8 mouse cellular contexts compared by ENCODE assay signal in genomic region chr9:105612919-105613318, GRCm38 (mm10). TPM values are rescaled to one million over a fixed set of nuclear protein-coding genes. Genes with fewer than 3 reads are reported as not detected.
DNase-seq lines count a peak whose midpoint lies in the region; ATAC-seq and TF ChIP-seq lines count a peak whose summit lies in the region.

No protein-coding gene starts in this region.

- H3K27ac ChIP-seq in heart, embryonic 10.5 days = no peak overlapping the region
- H3K27ac ChIP-seq in kidney, embryonic 16.5 days (ENCODE audit: low read length) = no peak overlapping the region
- no peak overlapping the region for H3K27ac ChIP-seq in thymus, adult 2 months (ENCODE audit: control insufficient read depth, insufficient read depth, low read length)
- no peak overlapping the region for H3K27ac ChIP-seq in liver, embryonic 12.5 days

- H3K9me3 ChIP-seq in heart, embryonic 10.5 days = no peaks in the 10 kb centered on the region
- no peaks in the 10 kb centered on the region for H3K9me3 ChIP-seq in kidney, embryonic 16.5 days (ENCODE audit: low read length)
- no peaks in the 10 kb centered on the region for H3K9me3 ChIP-seq in liver, embryonic 12.5 days (replicated peaks)

- H3K36me3 ChIP-seq in heart, embryonic 10.5 days = no peaks in the 10 kb centered on the region
- H3K36me3 ChIP-seq in kidney, embryonic 16.5 days (ENCODE audit: insufficient read depth, low read length) = no peaks in the 10 kb centered on the region
- H3K36me3 ChIP-seq in thymus, adult 2 months (ENCODE audit: control insufficient read depth, insufficient read depth, low read length) = no peaks in the 10 kb centered on the region
- no peaks in the 10 kb centered on the region for H3K36me3 ChIP-seq in liver, embryonic 12.5 days

- no peak overlapping the region for H3K4me2 ChIP-seq in kidney, embryonic 16.5 days (replicated peaks; ENCODE audit: low read depth, low read length)
- no peak overlapping the region for H3K4me2 ChIP-seq in liver, embryonic 12.5 days

- no peak for TF ChIP-seq POLR2A in brain, embryonic 14.5 days (IDR thresholded peaks at IDR 0.05; ENCODE audit: borderline replicate concordance, extremely low read depth, insufficient read depth, insufficient read length, poor library complexity, severe bottlenecking)
- no peak for TF ChIP-seq POLR2A in thymus, adult 2 months (IDR thresholded peaks at IDR 0.05; ENCODE audit: control insufficient read depth, extremely low read depth, insufficient read depth, low read length, poor library complexity)

- no peaks in the 10 kb centered on the region for H3K27me3 ChIP-seq in heart, embryonic 10.5 days (ENCODE audit: insufficient read depth, poor library complexity, severe bottlenecking)
- H3K27me3 ChIP-seq in kidney, embryonic 16.5 days (ENCODE audit: insufficient read depth, low read length) = no peaks in the 10 kb centered on the region
- H3K27me3 ChIP-seq in thymus, adult 2 months (ENCODE audit: control insufficient read depth, insufficient read depth, low read length) = no peaks in the 10 kb centered on the region
- H3K27me3 ChIP-seq in liver, embryonic 12.5 days (replicated peaks) = no peaks in the 10 kb centered on the region

- peak; percentile 42; the same call in 1 of the 2 replicates for ATAC-seq in kidney, embryonic 16.5 days (ENCODE audit: low FRiP score, low TSS enrichment)
- ATAC-seq in liver, embryonic 12.5 days = no peak

- 85% methylated on average over 7 of the region's 7 CpGs for WGBS in heart, embryonic 10.5 days
- 66% methylated on average over 7 of the region's 7 CpGs for WGBS in kidney, embryonic 16.5 days
- WGBS in thymus, adult 2 months = 91% methylated on average over 7 of the region's 7 CpGs
- WGBS in liver, embryonic 12.5 days (ENCODE audit: insufficient replicate concordance) = 78% methylated on average over 7 of the region's 7 CpGs

- no peaks in the 10 kb centered on the region for H3K4me1 ChIP-seq in heart, embryonic 10.5 days
- no peaks in the 10 kb centered on the region; the same call in 1 of the 2 replicates for H3K4me1 ChIP-seq in kidney, embryonic 16.5 days (ENCODE audit: insufficient read depth, low read length)
- H3K4me1 ChIP-seq in thymus, adult 2 months (replicated peaks; ENCODE audit: control insufficient read depth, insufficient read depth, low read length) = no peaks in the 10 kb centered on the region
- H3K4me1 ChIP-seq in liver, embryonic 12.5 days = no peaks in the 10 kb centered on the region

- no peak for TF ChIP-seq CTCF in brain, embryonic 14.5 days (IDR thresholded peaks at IDR 0.05; ENCODE audit: borderline replicate concordance, extremely low read depth, insufficient read depth, insufficient read length)
- no peak for TF ChIP-seq CTCF in thymus, adult 2 months (IDR thresholded peaks at IDR 0.05; ENCODE audit: borderline replicate concordance, control insufficient read depth, extremely low read depth, insufficient read depth, low read length, poor library complexity)

- DNase-seq in heart, adult 18-20 months = peak; percentile 14 to 18
- DNase-seq in heart, embryonic 10.5 days (ENCODE audit: low spot score) = no peak
- DNase-seq in 3T3-L1 (ENCODE audit: low read depth, low spot score) = peak; percentile 3
- DNase-seq in brain, embryonic 14.5 days (ENCODE audit: low read depth) = peak; percentile 71
- DNase-seq in thymus, adult 2 months = no peak
- DNase-seq in layer of hippocampus, adult 11-12 months (ENCODE audit: low spot score) = no peak

- H3K9ac ChIP-seq in kidney, embryonic 16.5 days (replicated peaks; ENCODE audit: low read length) = no peak overlapping the region
- H3K9ac ChIP-seq in liver, embryonic 12.5 days = no peak overlapping the region

- no peak overlapping the region for H3K4me3 ChIP-seq in heart, embryonic 10.5 days
- H3K4me3 ChIP-seq in kidney, embryonic 16.5 days (ENCODE audit: low read length) = no peak overlapping the region
- H3K4me3 ChIP-seq in thymus, adult 2 months (ENCODE audit: control insufficient read depth, insufficient read depth, low read length) = no peak overlapping the region
- no peak overlapping the region for H3K4me3 ChIP-seq in liver, embryonic 12.5 days

RNA-seq across cellular contexts. Expression of gene Pik3r4, which starts 29.9 kb away (rescaled TPM):
- 10 to 100 TPM; 18.0 to 21.4 TPM for total RNA-seq in heart, adult 18-20 months (2021)
- 16.1 and 16.5 TPM in 2 replicates for polyA plus RNA-seq in heart, embryonic 10.5 days (2016; fragmentation: Nextera tagmentation; extraction: Ambion mirVana)
- polyA plus RNA-seq in brain, embryonic 14.5 days (2012; rRNA removed) = 17.0 and 23.5 TPM in 2 replicates
- 24.1 and 24.2 TPM in 2 replicates for polyA plus RNA-seq in kidney, embryonic 16.5 days (2015; fragmentation: Nextera tagmentation; extraction: Ambion mirVana)
- 20.9 and 26.6 TPM in 2 replicates for polyA plus RNA-seq in thymus, adult 2 months (2012; rRNA removed)
- 11.9 and 12.1 TPM in 2 replicates for polyA plus RNA-seq in liver, embryonic 12.5 days (2016; fragmentation: Nextera tagmentation; extraction: Ambion mirVana)

Comparison
In these comparisons a context has a peak if more than half of its experiments do, and no peak if none do; other contexts are left out.
1. DNase-seq: peak in heart, adult 18-20 months (2 of 2), 3T3-L1 (single experiment) and brain, embryonic 14.5 days (single experiment); none in heart, embryonic 10.5 days (single experiment), thymus, adult 2 months (single experiment) and layer of hippocampus, adult 11-12 months (single experiment).